Mouse (Mus musculus): Measurements from ENCODE around the gene Gkn1. TPM values are rescaled to one million over a fixed set of nuclear protein-coding genes. Genes with fewer than 3 reads are reported as not detected.

Gkn1 gene
- polyA plus RNA-seq, 1 experiment from 2014 or later: not detected

DNA sequence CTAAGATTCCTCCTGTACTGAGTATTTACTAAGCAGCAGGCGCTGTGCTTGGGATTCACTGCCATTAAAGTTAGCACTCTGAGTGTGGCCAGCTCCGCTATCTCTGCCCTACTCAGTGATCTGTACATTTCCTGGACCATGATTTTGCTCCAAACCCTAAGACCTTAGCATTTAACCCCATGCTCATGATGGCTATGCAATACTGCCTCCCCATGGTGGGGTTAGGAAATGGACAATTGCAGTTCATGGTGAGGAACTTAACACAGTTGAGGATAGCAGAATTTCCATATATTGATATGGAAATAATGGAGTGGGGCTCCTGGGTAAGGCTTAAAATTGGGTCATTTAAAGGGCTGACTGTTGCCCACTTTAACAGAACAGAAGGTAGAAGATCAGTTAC, 27.4 kb downstream of the Gkn1 start:
- Histone ChIP-seq H3K9me3 (ENCODE audit: low read depth, low read length) (no peaks in the 10 kb centered on the region), H3K36me3 (ENCODE audit: insufficient read depth) (0 out of 2 replicates have a peak, but pooled peaks cover 3% of the 10 kb centered on the region), H3K4me1 (ENCODE audit: insufficient read depth) (0 out of 2 replicates have a peak, but pooled peaks cover under 1% of the 10 kb centered on the region), H3K27me3 (ENCODE audit: insufficient read depth, low read length) (no peaks in the 10 kb centered on the region), H3K9ac (no peak overlapping the region), H3K4me3 (ENCODE audit: low read depth, low read length) (no peak overlapping the region), H3K27ac (ENCODE audit: low read depth) (no peak overlapping the region), H3K4me2 (no peak overlapping the region)
- ATAC-seq (ENCODE audit: insufficient read depth): no peak
- WGBS: 90% methylated on average over 2 of the region's 2 CpGs
- peak; percentile 49 for DNase-seq
- TF ChIP-seq CTCF (IDR thresholded peaks at IDR 0.05; ENCODE audit: low read depth): peak; percentile 74

DNA sequence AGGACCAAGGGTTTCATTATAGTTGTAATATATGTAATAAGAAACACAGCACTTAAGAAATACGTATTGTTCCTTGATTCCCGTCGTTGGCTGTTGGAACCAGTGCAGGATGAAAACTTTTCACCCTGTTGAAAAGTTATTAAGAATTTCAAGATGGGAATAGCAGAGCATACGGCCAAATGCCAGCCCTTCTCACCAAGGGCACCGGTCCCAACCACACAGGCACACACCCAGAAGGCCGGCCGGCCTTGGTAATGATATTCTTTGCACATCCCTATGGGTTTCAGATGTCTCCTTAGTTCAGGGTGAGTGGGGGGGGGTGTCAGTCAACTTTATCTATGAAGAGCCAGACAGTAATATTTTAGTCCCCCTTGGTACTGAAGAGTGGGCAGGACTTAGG, 32.1 kb downstream of the Gkn1 start:
- no peak for TF ChIP-seq CTCF (IDR thresholded peaks at IDR 0.05; ENCODE audit: low read depth)
- H3K27ac ChIP-seq (ENCODE audit: low read depth): no peak overlapping the region
- no peaks in the 10 kb centered on the region for H3K36me3 ChIP-seq (ENCODE audit: insufficient read depth)
- H3K27me3 ChIP-seq (ENCODE audit: insufficient read depth, low read length): no peaks in the 10 kb centered on the region
- H3K4me3 ChIP-seq (ENCODE audit: low read depth, low read length): no peak overlapping the region
- no peak overlapping the region for H3K4me2 ChIP-seq
- H3K4me1 ChIP-seq (ENCODE audit: insufficient read depth): 0 out of 2 replicates have a peak, but pooled peaks cover 3% of the 10 kb centered on the region
- H3K9me3 ChIP-seq (ENCODE audit: low read depth, low read length): no peaks in the 10 kb centered on the region
- no peak for ATAC-seq (ENCODE audit: insufficient read depth)
- no peak overlapping the region for H3K9ac ChIP-seq
- WGBS: 93% methylated on average over 7 of the region's 7 CpGs
- no peak for DNase-seq

DNA sequence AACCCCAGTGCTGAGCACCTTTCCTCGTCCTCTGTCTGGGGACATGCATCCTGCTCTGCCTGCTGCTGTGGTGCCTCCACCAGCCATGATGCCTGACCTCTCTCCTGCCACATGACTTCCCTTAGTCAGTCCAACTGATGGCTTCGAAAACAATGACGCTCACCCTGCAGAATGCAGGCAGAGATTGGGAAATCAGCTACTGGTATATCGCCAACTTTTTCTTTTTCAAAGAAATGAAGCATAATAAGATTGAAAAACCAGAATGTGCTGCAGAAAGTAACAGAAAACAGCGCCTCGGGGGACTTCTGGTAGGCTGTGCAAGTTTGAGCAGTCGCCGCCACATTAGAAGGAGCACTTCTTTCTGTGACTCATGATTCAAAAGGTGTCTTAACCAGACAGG, 33.8 kb downstream of the Gkn1 start:
- ATAC-seq (ENCODE audit: insufficient read depth) (no peak), DNase-seq (peak; percentile 68)
- Histone ChIP-seq H3K4me3 (ENCODE audit: low read depth, low read length) (no peak overlapping the region), H3K4me1 (ENCODE audit: insufficient read depth) (0 out of 2 replicates have a peak, but pooled peaks cover 3% of the 10 kb centered on the region), H3K9ac (no peak overlapping the region), H3K4me2 (no peak overlapping the region), H3K27me3 (ENCODE audit: insufficient read depth, low read length) (no peaks in the 10 kb centered on the region), H3K9me3 (ENCODE audit: low read depth, low read length) (no peaks in the 10 kb centered on the region), H3K36me3 (ENCODE audit: insufficient read depth) (peaks cover 9% of the 10 kb centered on the region), H3K27ac (ENCODE audit: low read depth) (no peak overlapping the region)
- WGBS: 72% methylated on average over 8 of the region's 8 CpGs
- TF ChIP-seq CTCF (IDR thresholded peaks at IDR 0.05; ENCODE audit: low read depth): no peak

- DNase-seq: no peak
- Histone ChIP-seq H3K4me1 (ENCODE audit: insufficient read depth) (0 out of 2 replicates have a peak, but pooled peaks cover 3% of the 10 kb centered on the region), H3K9ac (no peak overlapping the region), H3K36me3 (ENCODE audit: insufficient read depth) (peaks cover 42% of the 10 kb centered on the region), H3K9me3 (ENCODE audit: low read depth, low read length) (no peaks in the 10 kb centered on the region), H3K27ac (ENCODE audit: low read depth) (no peak overlapping the region), H3K27me3 (ENCODE audit: insufficient read depth, low read length) (no peaks in the 10 kb centered on the region), H3K4me3 (ENCODE audit: low read depth, low read length) (no peak overlapping the region), H3K4me2 (no peak overlapping the region)
- ATAC-seq (ENCODE audit: insufficient read depth): no peak
- WGBS: 59% methylated on average over 4 of the region's 4 CpGs
- TF ChIP-seq CTCF (IDR thresholded peaks at IDR 0.05; ENCODE audit: low read depth): no peak
Observed at GRCm38 (mm10) chr6:87312761-87313160, 38.0 kb downstream of the Gkn1 start.

GRCm38 (mm10) chr6:87304486-87304885, 46.3 kb downstream of the Gkn1 start:
- no peak for DNase-seq
- no peak for TF ChIP-seq CTCF (IDR thresholded peaks at IDR 0.05; ENCODE audit: low read depth)
- no peak overlapping the region for H3K9ac ChIP-seq
- no peaks in the 10 kb centered on the region for H3K4me1 ChIP-seq (ENCODE audit: insufficient read depth)
- no peak for ATAC-seq (ENCODE audit: insufficient read depth)
- no peaks in the 10 kb centered on the region for H3K27me3 ChIP-seq (ENCODE audit: insufficient read depth, low read length)
- WGBS: 81% methylated on average over 8 of the region's 8 CpGs
- no peak overlapping the region for H3K4me2 ChIP-seq
- H3K27ac ChIP-seq (ENCODE audit: low read depth): no peak overlapping the region
- no peak overlapping the region for H3K4me3 ChIP-seq (ENCODE audit: low read depth, low read length)
- no peaks in the 10 kb centered on the region for H3K9me3 ChIP-seq (ENCODE audit: low read depth, low read length)
- H3K36me3 ChIP-seq (ENCODE audit: insufficient read depth): peaks cover 28% of the 10 kb centered on the region

GRCm38 (mm10) chr6:87302746-87303145, 48.0 kb downstream of the Gkn1 start:
- H3K36me3 ChIP-seq (ENCODE audit: insufficient read depth): peaks cover 14% of the 10 kb centered on the region
- H3K4me1 ChIP-seq (ENCODE audit: insufficient read depth): no peaks in the 10 kb centered on the region
- H3K4me3 ChIP-seq (ENCODE audit: low read depth, low read length): no peak overlapping the region
- no peak overlapping the region for H3K27ac ChIP-seq (ENCODE audit: low read depth)
- H3K4me2 ChIP-seq: no peak overlapping the region
- no peaks in the 10 kb centered on the region for H3K9me3 ChIP-seq (ENCODE audit: low read depth, low read length)
- WGBS: 72% methylated on average over 5 of the region's 5 CpGs
- no peak for ATAC-seq (ENCODE audit: insufficient read depth)
- no peak overlapping the region for H3K9ac ChIP-seq
- no peak for DNase-seq
- H3K27me3 ChIP-seq (ENCODE audit: insufficient read depth, low read length): no peaks in the 10 kb centered on the region
- TF ChIP-seq CTCF (IDR thresholded peaks at IDR 0.05; ENCODE audit: low read depth): no peak

DNA sequence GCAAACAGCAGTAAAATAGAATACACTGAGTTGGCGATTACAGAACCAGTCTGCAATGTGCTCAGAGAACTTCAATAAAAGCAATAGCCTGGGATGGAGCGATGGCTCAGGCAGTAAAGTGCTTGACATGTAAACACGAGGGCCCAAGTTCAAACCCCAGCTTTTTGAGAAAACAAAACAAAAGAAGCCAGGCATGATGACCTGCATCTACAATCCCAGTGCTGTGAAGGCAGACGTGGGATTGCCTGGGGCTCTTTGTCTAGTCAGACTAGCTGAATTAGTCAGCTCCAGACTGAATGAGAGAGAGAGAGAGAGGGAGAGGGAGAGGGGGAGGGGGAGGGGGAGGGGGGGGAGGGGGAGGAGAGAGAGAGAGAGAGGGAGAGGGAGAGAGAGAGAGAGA, 48.8 kb downstream of the Gkn1 start:
- DNase-seq: no peak
- H3K4me3 ChIP-seq (ENCODE audit: low read depth, low read length): no peak overlapping the region

More for the DNA sequence above, 48.8 kb downstream of the Gkn1 start:
- H3K9me3 ChIP-seq (ENCODE audit: low read depth, low read length): no peaks in the 10 kb centered on the region
- H3K36me3 ChIP-seq (ENCODE audit: insufficient read depth): peaks cover 9% of the 10 kb centered on the region
- H3K27ac ChIP-seq (ENCODE audit: low read depth): no peak overlapping the region
- 54% methylated on average over 4 of the region's 4 CpGs for WGBS
- TF ChIP-seq CTCF (IDR thresholded peaks at IDR 0.05; ENCODE audit: low read depth): no peak
- no peak overlapping the region for H3K9ac ChIP-seq
- H3K4me1 ChIP-seq (ENCODE audit: insufficient read depth): no peaks in the 10 kb centered on the region
- no peaks in the 10 kb centered on the region for H3K27me3 ChIP-seq (ENCODE audit: insufficient read depth, low read length)
- no peak for ATAC-seq (ENCODE audit: insufficient read depth)
- H3K4me2 ChIP-seq: no peak overlapping the region

Other genes starting within 250 kb of the Gkn1 start
- 0.53 and 0.69 TPM in 2 replicates for gene D6Ertd527e, start 246.2 kb downstream of the Gkn1 start, polyA plus RNA-seq (2014; fragmentation: Nextera tagmentation; extraction: Ambion mirVana)
- gene Antxr1, start 15.1 kb downstream of the Gkn1 start, polyA plus RNA-seq (2014; fragmentation: Nextera tagmentation; extraction: Ambion mirVana): 15.5 and 16.8 TPM in 2 replicates
- gene Gkn2, start 22.4 kb upstream of the Gkn1 start, polyA plus RNA-seq (2014; fragmentation: Nextera tagmentation; extraction: Ambion mirVana): not detected in 2 replicates
- 2.0 and 2.3 TPM in 2 replicates for gene Gkn3, start 38.0 kb upstream of the Gkn1 start, polyA plus RNA-seq (2014; fragmentation: Nextera tagmentation; extraction: Ambion mirVana)
- not detected in 2 replicates for gene Bmp10, start 78.1 kb upstream of the Gkn1 start, polyA plus RNA-seq (2014; fragmentation: Nextera tagmentation; extraction: Ambion mirVana)
- gene Arhgap25, start 182.3 kb upstream of the Gkn1 start, polyA plus RNA-seq (2014; fragmentation: Nextera tagmentation; extraction: Ambion mirVana): 8.2 and 8.7 TPM in 2 replicates
- 2.5 and 3.2 TPM in 2 replicates for gene Prokr1, start 239.8 kb upstream of the Gkn1 start, polyA plus RNA-seq (2014; fragmentation: Nextera tagmentation; extraction: Ambion mirVana)

Measured in lung, embryonic 14.5 days (tissue).